Mouse (Mus musculus) heart, postnatal 36 days (tissue): ENCODE data around the gene St3gal2. TPM values are rescaled to one million over a fixed set of nuclear protein-coding genes. Genes with fewer than 3 reads are reported as not detected.
"Not testable (repeated sequence)": the region's sequence is repeated elsewhere in the genome, so short reads cannot be mapped to it uniquely, and the experiment has no call there.

Source experiments
- DNase-seq, 2 experiments: peaks; one replicate each; pipeline ENCODE4 v3.0.0; 2021 to 2022
- intact Hi-C: fragments of 180-260 bp; cut with DNase I; formaldehyde crosslinking; loops from one replicate; pipeline ENCODE4 v1.15.1; 2025
- total RNA-seq, 2 experiments: library from RNA; stranded (reverse); gene quantifications; 2 replicates each; pipeline ENCODE4 v1.2.3; 2021

St3gal2 gene
- total RNA-seq, 2 experiments from 2014 or later: 27.5 to 28.3 TPM

GRCm38 (mm10) chr8:110940682-110941452 lies 21.1 kb downstream of the St3gal2 start:
- peak in 1 of 2 experiments; percentile 31 for DNase-seq
- intact Hi-C loops: no loop called here

GRCm38 (mm10) chr8:110941453-110941948 lies 21.8 kb downstream of the St3gal2 start:
- intact Hi-C loops: no loop called here
- peak; percentile 78 to 83 for DNase-seq

- no peak for DNase-seq
- intact Hi-C loops: no loop called here
These were observed 24.7 kb downstream of the St3gal2 start for GRCm38 (mm10) chr8:110944276-110944876.

GRCm38 (mm10) chr8:110945716-110946115 lies 26.0 kb downstream of the St3gal2 start:
- no peak for DNase-seq
- intact Hi-C loops: no loop called here

- DNase-seq: peak; percentile 55 to 68
- intact Hi-C loops: no loop called here
These were observed 30.4 kb downstream of the St3gal2 start for GRCm38 (mm10) chr8:110950065-110950484.

GRCm38 (mm10) chr8:110954776-110955175 lies 35.1 kb downstream of the St3gal2 start:
- intact Hi-C loops: no loop called here
- no peak for DNase-seq

- no peak for DNase-seq
- intact Hi-C loops: no loop called here
These were observed 37.1 kb downstream of the St3gal2 start for GRCm38 (mm10) chr8:110956619-110957450.

GRCm38 (mm10) chr8:110957471-110957870 lies 37.7 kb downstream of the St3gal2 start:
- intact Hi-C loops: no loop called here
- no peak for DNase-seq

- intact Hi-C loops: no loop called here
- no peak for DNase-seq
These were observed 38.4 kb downstream of the St3gal2 start for GRCm38 (mm10) chr8:110958135-110958534.

- intact Hi-C loops, DNase-seq: not testable (repeated sequence)
These were observed 38.8 kb downstream of the St3gal2 start for GRCm38 (mm10) chr8:110958553-110958952.

GRCm38 (mm10) chr8:110959071-110959780 lies 39.5 kb downstream of the St3gal2 start:
- intact Hi-C loops: no loop called here

GRCm38 (mm10) chr8:110959906-110960305 lies 40.2 kb downstream of the St3gal2 start:
- intact Hi-C loops: no loop called here
- DNase-seq: no peak

More at GRCm38 (mm10) chr8:110959071-110959780, 39.5 kb downstream of the St3gal2 start:
- DNase-seq: no peak

GRCm38 (mm10) chr8:110963051-110963450 lies 43.3 kb downstream of the St3gal2 start:
- DNase-seq: no peak
- intact Hi-C loops: no loop called here

GRCm38 (mm10) chr8:110964666-110965065 lies 44.9 kb downstream of the St3gal2 start:
- intact Hi-C loops: loop anchor here (2.0 kb wide), 2 partner anchors 46 to 62 kb away; partner anchors contain the start of genes Fuk and St3gal2
- DNase-seq: no peak

GRCm38 (mm10) chr8:110965594-110965993 lies 45.9 kb downstream of the St3gal2 start:
- intact Hi-C loops: loop anchor here (2.0 kb wide), 2 partner anchors 47 to 63 kb away; partner anchors contain the start of genes Fuk and St3gal2
- peak; percentile 80 to 89 for DNase-seq

- no peak for DNase-seq
- intact Hi-C loops: no loop called here
These were observed 46.9 kb downstream of the St3gal2 start for GRCm38 (mm10) chr8:110966586-110966985.

- intact Hi-C loops: no loop called here
- DNase-seq: no peak
These were observed 47.6 kb downstream of the St3gal2 start for GRCm38 (mm10) chr8:110967326-110967725.

- peak; percentile 78 to 83 for DNase-seq
- intact Hi-C loops: loop anchor here (1.0 kb wide), 1 partner anchor 67 kb away; no protein-coding TSS in a partner anchor
These were observed 50.4 kb downstream of the St3gal2 start for GRCm38 (mm10) chr8:110969910-110970770.

- DNase-seq, intact Hi-C loops: not testable (repeated sequence)
These were observed 56.8 kb downstream of the St3gal2 start for GRCm38 (mm10) chr8:110976532-110976931.
